Mouse (Mus musculus) cerebellum, adult 2 months (tissue): ENCODE data around the gene Lrmda.

Experiments
- CTCF ChIP-seq: fragments of 200-500 bp; IDR thresholded peaks from 2 replicates; pipeline ENCODE4 v1.5.1; 2011; ENCODE audit warnings: low read depth, mild to moderate bottlenecking, control low read depth, low read length, moderate library complexity, borderline replicate concordance; ENCODE audit not compliant: insufficient read depth
- POLR2A ChIP-seq: fragments of 200-500 bp; IDR thresholded peaks from 2 replicates; pipeline ENCODE4 v1.6.1; 2011; ENCODE audit warnings: low read length, control low read depth, borderline replicate concordance; ENCODE audit not compliant: insufficient read depth

GRCm38 (mm10) chr14:22323058-22323457 lies 303.5 kb downstream of the Lrmda start:
- no peak for TF ChIP-seq POLR2A
- no peak for TF ChIP-seq CTCF
